Mouse (Mus musculus): ENCODE measurements around the gene Gas6.

- TF ChIP-seq MAFK (IDR thresholded peaks at IDR 0.05; ENCODE audit: insufficient read depth, low read depth, low read length), result no peak
- no peak for TF ChIP-seq ZC3H11A (IDR thresholded peaks at IDR 0.05; ENCODE audit: borderline replicate concordance, low read depth, low read length)
Measured at GRCm38 (mm10) chr8:13428156-13428555, 66.1 kb downstream of the Gas6 start.

Measured in ES-E14 (cell line).